Mouse (Mus musculus) 3T3-L1 (cell line): ENCODE data around the gene Gm20388.

Experiments used
- DNase-seq: peaks from one replicate; pipeline ENCODE4 v3.0.0-alpha.2; 2015; ENCODE audit warnings: low read depth, low spot score

Gene Gm20388

DNA sequence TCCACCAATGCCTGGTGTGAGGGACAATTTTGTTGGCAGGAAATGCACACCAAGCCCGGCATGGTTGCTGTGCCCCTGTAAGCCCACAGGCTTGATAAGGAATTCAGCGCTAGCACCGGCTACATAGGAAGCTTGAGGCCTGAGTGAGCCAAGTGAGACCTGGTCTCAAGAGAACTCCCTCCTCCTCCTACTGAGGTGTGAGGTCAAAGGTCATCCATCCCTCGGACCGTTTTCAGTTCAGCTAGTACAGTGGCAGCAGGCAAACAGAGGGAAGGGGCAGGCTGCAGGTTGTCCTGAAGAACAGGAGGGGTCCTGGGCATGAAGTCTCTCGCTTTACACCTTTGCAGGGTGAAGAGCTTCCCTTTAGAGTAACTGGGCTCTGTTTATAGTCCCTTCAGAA lies 720.2 kb downstream of the Gm20388 start:
- DNase-seq, result no peak

DNA sequence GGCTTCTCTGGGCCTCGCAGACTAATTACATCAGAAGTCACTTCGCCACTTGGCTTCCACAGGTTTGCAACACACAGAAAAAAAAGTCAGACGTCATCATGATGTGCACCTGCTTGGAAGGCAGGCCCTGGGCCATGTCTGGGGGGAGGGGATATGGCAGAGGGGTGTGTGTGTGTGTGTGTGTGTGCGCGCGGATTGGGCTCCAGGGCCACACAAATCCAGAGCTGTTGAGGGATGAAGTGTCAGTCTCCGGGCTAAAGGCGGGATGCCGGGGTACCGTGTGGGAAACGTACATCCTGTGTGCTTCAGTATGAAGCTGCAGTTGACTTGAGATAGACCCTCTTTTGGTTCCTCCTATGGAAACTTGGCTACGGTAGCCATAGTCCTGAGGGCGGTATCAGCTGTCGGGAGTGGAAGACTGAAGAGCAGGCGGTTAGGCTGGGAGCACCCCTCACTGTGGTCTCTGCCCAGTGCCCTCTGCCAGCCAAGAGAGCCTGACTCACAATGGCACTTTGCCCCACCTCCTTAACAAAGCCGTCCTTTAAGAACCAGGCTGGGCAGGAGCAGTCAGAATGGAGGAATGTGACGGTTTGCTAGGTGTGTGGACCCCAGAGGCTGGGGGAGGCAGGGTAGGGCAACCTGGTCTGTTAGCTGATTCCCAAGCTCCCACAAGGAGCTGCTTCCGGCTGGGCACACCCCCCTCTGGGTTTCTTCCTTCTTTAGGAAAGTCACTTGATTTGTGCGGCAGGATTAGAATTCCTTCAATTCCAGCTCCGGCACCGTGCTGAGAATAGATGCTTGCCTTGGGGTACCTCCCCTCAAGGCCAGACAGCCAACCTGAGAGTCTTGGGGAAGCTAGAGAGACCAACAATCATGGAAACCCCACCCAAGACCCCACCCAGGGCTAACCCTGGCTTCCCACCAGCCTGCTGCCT lies 721.1 kb downstream of the Gm20388 start:
- no peak for DNase-seq

DNA sequence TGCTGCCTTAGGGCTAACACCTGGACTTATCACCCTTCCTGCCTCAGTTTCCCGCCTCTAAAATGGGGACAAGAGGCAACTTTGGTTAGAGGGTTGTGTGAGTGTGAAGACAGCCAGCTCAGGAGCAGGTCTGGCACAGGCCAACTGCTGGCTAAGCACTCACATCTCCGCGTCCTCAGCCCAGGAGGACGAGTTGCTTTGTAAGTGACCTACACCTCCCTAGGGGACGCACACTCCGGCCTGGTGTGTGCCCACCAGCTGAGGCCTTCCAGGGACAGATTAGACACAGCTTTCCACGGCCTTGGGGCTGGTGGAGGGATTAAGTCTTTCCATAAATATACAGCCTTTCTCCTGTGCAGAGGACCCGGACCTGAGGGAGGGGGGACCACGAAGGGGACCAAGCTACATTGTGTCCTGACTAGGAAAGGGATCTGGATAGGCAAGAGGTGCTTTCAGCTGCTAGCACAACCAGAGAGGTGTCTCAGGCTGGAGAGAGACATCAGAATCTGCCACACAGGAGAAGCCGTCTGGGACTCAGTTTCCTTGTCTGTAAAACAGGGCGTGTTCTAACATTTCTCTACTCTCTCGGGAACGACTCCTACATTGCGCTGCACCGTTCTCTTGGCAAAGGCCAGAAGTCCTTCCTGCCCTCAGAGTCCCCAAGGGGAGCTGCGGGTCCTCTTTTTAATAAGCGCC lies 722.5 kb downstream of the Gm20388 start:
- no peak for DNase-seq

DNA sequence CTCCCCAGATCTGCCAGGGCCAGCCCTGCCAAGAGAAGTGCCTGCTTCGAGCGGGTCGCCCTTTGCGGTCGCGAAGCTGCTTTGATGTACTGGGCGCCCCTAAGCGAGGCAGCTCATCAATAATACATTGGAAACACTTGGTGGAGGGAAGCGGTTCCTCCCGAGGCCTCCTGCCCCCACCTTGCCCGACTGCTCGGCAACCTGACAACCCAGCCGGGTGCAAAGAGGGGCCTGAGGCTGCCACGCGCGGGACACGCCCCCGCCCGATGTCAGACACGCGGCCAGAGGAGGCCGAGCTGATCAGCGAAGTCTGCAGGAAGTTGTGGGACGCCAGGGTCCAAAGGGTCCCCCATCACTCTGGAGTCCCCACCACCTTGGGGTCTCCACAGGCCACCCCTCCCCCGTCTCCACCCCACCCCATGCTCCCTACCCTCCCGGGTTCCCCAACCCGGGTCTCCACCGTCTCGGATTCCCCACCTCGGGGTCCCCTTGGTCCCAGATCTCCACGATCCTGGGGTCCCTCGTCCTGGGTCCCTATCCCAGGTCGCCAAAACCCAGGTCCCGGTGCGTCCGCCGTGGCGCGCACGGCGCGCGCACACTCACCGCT lies 723.1 kb downstream of the Gm20388 start:
- DNase-seq, result no peak

DNA sequence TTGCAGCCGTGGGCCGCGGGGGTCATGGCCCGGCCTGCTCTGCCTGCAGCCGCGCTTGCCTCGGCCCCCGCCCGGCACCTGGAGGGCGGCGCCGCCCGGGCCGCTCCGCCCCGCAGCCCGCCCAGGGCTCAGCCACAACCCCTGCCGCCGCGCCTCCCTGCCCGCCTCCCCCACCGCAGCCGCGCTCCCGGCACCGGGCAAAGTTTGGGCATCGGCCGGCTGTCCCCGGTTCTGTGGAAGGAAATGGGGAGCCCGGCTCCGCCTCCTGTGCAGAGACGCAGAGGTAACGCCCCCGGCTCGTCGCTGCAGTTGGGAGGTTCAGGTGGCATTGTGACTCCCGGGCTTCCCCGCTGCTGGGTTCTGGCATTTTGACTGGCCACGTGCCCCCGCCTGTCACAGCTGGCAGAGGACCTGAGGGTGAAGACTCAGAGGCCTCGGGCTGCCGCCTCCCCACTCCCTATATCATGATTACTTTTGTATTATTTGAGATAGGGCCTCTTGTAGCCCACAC lies 723.7 kb downstream of the Gm20388 start:
- DNase-seq, result peak; percentile 14

DNA sequence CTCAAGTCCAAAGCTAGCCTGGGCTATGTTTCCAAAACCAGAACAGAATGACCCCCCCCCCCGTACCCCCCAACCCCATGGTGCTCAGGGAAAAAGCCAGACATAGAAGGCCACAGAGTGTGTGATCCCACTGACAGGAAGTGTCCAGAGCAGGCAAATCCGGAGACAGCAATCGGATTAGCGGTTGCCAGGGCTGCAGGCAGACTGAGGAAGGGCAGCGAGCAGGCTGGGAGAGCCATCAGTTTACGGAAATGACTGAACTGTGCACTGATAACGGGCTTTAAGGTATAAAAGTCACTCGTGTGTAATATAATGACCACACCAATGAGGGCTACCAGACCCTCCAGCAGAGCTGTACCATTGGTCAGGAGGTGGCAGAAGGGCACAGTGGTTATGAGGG lies 730.6 kb downstream of the Gm20388 start:
- no peak for DNase-seq

DNA sequence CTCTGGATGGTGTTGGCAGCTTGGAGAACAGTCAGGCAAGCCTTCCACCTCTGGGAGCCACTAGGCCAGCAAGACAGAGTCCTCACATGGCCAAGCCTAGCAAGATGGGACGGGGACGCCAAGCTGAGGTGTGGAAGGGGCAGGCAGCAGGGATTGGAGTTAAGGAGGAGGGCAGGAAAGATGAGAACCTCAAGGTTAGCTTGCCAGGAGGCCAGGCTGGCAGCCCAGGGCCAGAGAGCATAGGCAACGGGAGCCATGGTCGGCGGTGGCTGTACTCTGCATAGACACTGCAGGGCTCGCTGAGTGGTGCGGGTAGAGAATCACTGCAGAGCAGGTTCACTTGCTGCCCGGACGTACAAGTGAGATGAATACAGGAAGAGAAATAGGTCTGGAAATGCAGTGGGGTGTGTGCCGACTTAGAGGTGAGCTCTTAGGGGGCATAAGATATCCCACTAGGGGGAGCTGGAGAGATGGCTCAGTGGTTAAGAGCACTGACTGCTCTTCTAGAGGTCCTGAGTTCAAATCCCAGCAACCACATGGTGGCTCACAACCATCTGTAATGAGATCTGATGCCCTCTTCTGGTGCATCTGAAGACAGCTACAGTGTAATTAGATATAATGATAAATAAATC lies 731.5 kb downstream of the Gm20388 start:
- no peak for DNase-seq

DNA sequence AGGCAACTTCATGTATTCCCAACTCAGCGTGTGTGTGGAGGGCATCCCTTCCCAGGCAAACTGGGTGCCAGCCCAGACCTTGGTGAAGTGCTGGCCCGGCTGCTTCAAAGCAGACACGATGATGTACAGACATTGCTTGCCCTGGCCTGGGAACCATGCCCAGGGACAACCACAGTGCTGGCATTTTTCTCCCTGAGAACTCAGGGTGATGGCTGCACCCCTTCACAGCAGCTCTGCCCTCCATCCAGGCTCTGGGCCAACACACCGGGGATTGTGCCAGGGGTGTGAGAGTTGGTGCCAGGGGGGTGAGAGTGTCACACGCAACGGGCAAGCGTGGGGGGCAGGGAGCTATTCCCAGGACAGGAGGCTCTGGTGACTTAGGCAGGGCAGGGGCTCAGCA lies 734.0 kb downstream of the Gm20388 start:
- DNase-seq, result peak; percentile 66

DNA sequence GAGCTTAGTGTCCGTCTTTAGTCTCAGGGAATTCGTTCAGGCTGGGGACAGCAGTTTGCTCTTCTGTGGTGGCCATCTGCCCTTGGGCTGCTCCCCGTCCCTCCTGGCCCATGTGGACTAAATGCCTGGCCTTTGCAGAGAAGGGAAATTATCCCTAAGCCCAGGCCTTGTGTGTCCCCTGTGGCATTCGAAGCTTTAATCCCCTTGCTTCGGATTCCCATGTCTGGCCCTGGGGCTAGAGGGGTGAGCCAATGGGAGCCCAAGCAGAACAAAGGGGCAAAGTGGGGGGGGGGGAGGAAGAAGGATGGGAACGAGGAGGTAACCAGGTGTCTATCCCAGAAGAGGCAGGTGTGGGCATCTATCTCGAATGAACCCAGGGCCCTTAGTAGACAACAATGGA lies 736.9 kb downstream of the Gm20388 start, which contains the start of gene 1190005I06Rik:
TSS of gene 1190005I06Rik (minus strand) at position 101 of the 400 bp plus-strand sequence.
- DNase-seq, result no peak

DNA sequence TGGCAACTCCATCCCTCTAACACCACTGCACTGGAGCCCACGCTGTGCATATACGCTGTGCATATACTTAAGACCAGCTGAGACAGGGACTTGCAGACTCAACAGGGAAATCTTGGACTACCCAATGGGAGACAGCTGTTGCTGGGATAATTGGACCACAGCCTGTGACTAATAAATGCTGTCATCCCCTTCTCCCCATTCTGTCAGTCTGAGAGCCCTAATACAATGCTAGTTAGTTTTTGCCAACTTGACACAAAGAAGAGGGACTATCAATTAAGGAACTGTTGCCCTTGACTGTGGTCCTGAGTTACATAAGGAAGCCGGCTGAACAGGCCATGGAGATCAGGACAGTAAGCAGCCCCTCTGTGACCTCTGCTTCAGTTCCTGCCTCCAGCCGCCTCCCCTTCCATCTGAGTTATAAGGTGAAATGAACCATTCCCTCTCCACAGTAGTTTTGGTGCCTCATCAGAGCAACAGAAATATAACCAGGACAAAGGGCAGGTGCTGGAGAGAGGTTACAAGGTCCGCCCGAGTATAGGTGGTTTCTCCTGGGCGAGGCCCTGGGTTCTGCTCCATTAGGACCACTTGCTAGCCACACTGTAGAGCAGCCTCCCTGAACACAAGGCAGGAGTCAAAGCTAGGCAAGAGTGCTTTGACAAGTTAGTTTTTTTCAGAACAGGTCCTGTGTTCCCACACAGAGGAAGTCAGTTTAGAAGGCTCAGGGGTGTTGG lies 745.8 kb downstream of the Gm20388 start:
- DNase-seq, result no peak

DNA sequence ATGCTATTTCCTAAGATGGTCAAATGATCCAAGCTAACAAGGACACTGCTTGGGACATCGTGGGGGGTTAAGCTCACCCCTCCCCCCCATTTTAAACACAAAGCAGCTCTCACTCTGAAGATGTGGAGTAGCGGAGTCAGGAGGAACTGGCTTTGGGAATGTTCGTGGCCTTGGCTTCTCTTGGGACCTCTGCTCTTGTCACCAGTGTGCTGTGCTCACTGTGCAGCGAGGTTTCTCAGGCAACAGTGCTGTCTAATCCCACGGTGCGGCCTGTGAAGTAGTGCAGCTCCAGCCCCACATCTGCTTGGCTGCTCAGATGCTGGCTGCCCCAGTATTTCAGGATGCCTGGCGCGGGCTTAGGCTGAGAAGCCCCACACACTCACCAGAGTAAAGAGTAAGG lies 746.8 kb downstream of the Gm20388 start:
- no peak for DNase-seq

DNA sequence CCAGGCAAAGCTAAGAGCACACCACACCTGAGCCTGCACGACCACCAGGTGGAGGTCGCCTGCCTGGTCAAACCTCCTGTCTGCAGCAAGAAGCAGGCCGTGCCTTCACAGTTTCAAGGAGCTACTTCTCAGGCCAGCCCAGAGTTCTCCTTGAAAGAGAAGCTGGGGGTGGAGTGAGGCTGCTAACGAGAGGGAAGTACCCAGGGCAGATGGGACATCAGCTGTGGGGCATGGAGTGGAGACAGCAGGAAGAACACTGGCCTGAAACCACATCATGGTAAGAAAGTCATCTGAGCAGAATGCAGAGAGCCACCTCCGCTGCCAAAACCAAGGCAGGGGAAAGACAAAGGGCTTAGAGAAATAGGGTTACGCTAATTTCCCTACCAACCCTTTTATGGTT lies 753.9 kb downstream of the Gm20388 start:
- no peak for DNase-seq

DNA sequence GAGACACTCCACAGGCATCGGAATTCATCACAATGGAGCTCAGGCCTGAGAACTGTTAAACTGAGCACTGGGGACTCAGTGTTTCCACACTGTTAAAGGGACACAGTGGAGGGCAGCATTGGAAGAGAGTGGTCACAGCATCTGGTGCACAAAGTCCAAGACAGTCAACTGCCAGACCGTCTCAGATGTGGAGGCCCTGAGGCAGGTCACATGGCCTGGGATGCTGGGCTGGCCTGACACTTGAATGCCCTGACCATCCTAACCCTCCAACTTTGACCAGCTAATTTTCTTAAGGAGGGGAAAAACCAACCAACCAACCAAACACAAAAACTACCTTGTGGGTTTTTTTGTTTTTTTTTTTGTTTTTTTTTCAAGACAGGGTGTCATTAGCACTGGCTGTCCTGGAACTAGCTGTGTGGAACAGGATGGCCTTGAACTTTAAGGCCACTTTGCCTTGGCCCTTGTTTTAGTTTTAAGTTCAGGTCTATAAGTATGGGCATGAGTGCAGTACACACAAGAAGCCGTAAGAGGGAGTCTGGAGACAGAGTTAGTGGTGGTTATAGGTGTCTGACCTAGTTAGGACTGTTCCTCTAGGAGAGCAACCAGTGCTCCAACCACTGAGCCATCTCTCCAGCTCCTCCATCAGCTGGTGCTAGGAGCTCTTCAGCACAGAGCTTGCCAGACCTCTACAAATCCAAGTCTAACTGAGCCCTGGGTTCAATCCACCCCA lies 755.2 kb downstream of the Gm20388 start:
- DNase-seq, result peak; percentile 63

DNA sequence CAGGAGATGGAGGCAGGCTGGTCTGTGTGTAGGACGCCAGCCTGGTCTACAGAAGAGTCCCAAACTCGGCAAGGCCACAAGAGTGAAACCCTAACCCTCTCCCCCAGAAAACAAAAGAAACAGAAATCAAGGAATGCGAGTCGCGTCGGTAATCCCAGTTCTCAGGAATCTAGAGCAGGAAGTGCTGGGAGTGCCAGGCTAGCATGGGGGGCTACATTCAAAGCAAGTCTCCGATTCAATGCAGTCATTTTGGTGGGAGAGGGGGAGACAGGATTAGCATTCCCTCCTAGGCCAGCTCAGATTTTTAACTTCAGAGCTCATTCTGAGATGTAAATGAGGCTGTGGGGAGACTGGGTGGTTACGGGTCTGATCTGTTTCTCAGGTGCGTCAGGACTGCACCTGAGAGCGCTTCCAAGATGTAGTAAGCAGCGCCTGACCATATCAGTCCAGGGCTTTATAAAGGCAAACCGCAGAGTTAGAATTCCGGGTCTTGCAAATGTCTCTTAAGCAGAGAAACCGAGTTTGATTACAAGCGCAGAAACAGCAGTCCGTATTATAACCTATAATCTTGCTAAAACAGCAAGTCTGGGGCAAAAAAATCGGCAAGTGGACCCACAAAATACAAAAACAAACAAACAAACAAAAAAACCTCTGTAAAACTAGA lies 756.3 kb downstream of the Gm20388 start:
- no peak for DNase-seq

DNA sequence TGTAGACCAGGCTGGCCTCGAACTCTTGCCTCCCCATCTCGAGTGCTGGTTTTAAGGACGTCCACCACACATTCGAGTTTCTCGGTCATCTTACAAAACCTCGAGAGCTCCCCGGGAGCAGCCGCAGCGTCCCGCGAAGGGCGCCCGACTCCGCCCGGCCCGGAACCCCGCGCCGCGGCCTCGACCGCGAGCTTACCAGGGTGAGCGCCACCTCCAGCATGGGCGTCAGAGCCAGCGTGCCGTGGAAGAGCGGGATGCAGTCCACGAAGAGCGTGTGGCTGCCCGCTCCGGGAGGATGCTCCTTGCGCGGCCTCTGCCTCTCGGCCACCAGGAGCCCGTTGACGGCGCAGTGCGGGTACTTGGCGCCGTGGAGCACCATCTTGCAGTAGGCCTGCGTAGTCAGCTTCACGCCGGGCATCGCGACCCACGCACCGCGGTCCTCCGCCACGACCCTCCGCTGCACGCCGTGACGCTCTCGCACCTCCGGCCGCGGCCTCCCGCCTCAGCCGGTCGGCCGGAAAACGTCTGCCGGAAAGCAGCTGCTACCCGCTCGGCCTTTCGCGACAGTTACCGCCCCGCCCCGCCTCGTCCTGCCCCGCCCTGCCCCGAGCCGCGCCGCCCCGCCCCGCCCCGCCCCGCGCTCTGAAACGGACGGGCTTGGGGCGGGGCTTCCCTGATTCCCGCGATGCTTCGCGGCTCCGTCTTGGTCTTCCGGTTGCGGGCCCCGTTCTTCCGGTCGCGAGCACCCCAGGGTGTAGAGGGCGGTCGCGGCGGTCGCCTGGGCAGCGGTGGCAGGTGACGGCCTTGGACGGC lies 757.1 kb downstream of the Gm20388 start, which contains the start of the genes Gm27021 and Cox4i1:
TSS of gene Gm27021 (minus strand) at position 519 of the 813 bp plus-strand sequence.
TSS of gene Cox4i1 (plus strand) at position 662 of the 813 bp plus-strand sequence.
- peak; percentile 83 for DNase-seq

DNA sequence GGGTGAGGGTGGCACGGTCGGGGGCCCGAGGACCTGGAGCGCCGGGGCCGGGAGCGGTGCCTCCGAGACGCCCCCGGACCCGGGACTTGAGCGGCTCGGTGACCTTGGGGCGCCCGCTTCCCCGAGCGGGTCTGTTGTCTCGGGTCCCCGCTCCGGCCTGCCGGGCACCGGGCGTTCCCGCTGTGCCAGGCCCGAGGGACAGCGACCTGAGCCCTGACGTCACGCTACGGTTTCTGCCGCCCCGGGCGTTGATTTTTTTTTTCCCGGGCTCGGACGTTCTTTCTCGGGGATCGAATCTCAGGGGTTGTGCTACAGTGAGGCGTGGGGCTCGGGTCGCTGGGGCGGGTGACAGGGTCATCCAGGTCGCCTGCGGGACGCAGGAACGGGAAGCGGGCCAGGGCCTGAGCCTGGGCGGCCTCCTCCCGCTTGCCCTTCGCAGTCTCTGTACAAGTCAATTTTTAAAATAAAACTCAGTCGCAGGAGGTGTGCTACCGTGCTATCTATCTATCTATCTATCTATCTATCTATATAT lies 757.8 kb downstream of the Gm20388 start, which contains the start of gene Emc8:
TSS of gene Emc8 (minus strand) at position 200 of the 532 bp plus-strand sequence.
- no peak for DNase-seq

DNA sequence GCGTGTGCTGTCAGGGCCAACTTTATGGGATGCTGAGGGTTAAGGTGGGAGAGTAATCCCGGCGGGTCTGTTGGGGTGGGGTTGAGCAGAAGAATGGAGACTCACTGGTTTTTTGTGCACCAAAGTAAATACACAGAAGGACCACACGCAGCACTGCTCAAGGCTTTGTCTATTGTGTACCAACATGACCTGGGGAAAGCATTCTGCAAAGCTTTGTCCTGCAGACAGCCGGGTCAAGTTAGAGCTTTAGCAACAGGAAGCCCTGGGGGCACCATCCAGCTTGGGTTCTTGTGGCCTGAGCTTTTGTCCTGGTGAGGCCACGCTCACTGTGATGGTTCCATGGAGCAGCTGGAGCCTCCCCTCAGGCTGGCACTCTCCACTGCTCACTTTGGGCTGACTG lies 761.1 kb downstream of the Gm20388 start:
- no peak for DNase-seq

DNA sequence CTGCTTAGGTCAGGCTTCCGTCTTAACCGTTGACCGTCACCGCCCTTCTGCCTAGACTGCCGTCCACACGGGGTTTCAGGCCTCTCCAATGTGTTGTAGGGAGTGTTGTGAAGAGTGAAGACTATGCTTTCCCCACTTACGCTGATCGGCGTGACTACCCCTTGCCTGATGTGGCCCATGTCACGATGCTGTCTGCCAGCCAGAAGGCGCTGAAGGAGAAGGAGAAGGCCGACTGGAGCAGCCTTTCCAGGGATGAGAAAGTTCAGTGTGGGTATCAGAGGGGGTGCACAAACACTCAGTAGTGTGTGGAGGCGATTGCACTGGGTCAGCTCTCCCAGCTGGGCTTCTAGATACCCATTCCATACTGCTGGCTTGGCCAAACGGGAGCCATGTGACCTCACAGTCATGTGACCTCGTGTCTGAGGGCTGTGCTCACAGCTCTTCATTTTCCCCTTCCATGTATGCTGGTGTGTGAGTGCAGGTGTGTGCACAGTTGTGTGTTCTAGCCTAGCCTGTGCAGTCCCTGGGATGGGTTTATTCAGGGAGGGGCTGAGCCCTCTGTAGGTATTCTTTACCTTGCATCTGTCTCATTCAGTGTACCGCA lies 762.1 kb downstream of the Gm20388 start:
- DNase-seq, result no peak
